Mouse (Mus musculus): ENCODE measurements around the gene Plekha5. TPM values are rescaled to one million over a fixed set of nuclear protein-coding genes. Genes with fewer than 3 reads are reported as not detected.
A peak's percentile ranks its signal among the peaks of the same experiment; 100 is the strongest.
"Not testable (repeated sequence)": the region's sequence is repeated elsewhere in the genome, so short reads cannot be mapped to it uniquely, and the experiment has no call there.

The Plekha5 gene
- total RNA-seq, 1 experiment = 26.1 TPM

- in situ Hi-C loops (cut with MboI; ENCODE audit: low sequenced_read_pairs in 2 of 2, unreplicated experiment in 2 of 2) = no loop called here
- Histone ChIP-seq H3K9ac (ENCODE audit: insufficient read depth, low read depth, low read length, poor library complexity, severe bottlenecking) (peak overlapping the region; percentile 38; the same call in 1 of the 2 replicates), H3K9me3 (ENCODE audit: control insufficient read depth, insufficient read depth, low read depth, low read length) (no peaks in the 10 kb centered on the region), H3K4me1 (ENCODE audit: control insufficient read depth in 2 of 2, insufficient read depth in 2 of 2, low read length in 2 of 2, poor library complexity in 1 of 2) (peaks cover 3 to 4% of the 10 kb centered on the region in 2 experiments; a peak in 3 of 4 replicates), H3K27ac (ENCODE audit: insufficient read depth, low read depth, low read length, poor library complexity, severe bottlenecking) (no peak overlapping the region), H3K36me3 (ENCODE audit: control insufficient read depth, insufficient read depth, low read length, poor library complexity, severe bottlenecking) (no peaks in the 10 kb centered on the region; the same call in 1 of the 2 replicates), H3K4me3 (ENCODE audit: insufficient read depth in 1 of 2, low read depth in 1 of 2, low read length in 2 of 2, poor library complexity in 1 of 2, severe bottlenecking in 1 of 2) (peak overlapping the region; percentile 15 to 28; a peak in 2 of 4 replicates)
- no peak for DNase-seq (ENCODE audit: low read depth, low spot score)
- TF ChIP-seq ZNF384 (IDR thresholded peaks at IDR 0.05; ENCODE audit: low read depth, low read length) (no peak), ZC3H11A (IDR thresholded peaks at IDR 0.05; ENCODE audit: borderline replicate concordance, low read depth, low read length) (no peak), MAFK (IDR thresholded peaks at IDR 0.05; ENCODE audit: insufficient read depth, low read depth, low read length) (no peak), HCFC1 (IDR thresholded peaks at IDR 0.05; ENCODE audit: borderline replicate concordance, insufficient read depth, low read length) (no peak), CHD2 (IDR thresholded peaks at IDR 0.05; ENCODE audit: low read depth, low read length) (no peak)
These were observed 67.2 kb downstream of the Plekha5 start for GRCm38 (mm10) chr6:140490921-140491537.

- no peak for DNase-seq (ENCODE audit: low read depth, low spot score)
- no peak overlapping the region for H3K4me3 ChIP-seq (ENCODE audit: insufficient read depth in 1 of 2, low read depth in 1 of 2, low read length in 2 of 2, poor library complexity in 1 of 2, severe bottlenecking in 1 of 2)
- TF ChIP-seq MAFK (IDR thresholded peaks at IDR 0.05; ENCODE audit: insufficient read depth, low read depth, low read length) (no peak), HCFC1 (IDR thresholded peaks at IDR 0.05; ENCODE audit: borderline replicate concordance, insufficient read depth, low read length) (no peak), ZC3H11A (IDR thresholded peaks at IDR 0.05; ENCODE audit: borderline replicate concordance, low read depth, low read length) (no peak), CHD2 (IDR thresholded peaks at IDR 0.05; ENCODE audit: low read depth, low read length) (no peak), ZNF384 (IDR thresholded peaks at IDR 0.05; ENCODE audit: low read depth, low read length) (no peak)
- no peak overlapping the region for H3K27ac ChIP-seq (ENCODE audit: insufficient read depth, low read depth, low read length, poor library complexity, severe bottlenecking)
- no peak overlapping the region for H3K9ac ChIP-seq (ENCODE audit: insufficient read depth, low read depth, low read length, poor library complexity, severe bottlenecking)
- in situ Hi-C loops (cut with MboI; ENCODE audit: low sequenced_read_pairs in 2 of 2, unreplicated experiment in 2 of 2) = no loop called here
- no peaks in the 10 kb centered on the region for H3K9me3 ChIP-seq (ENCODE audit: control insufficient read depth, insufficient read depth, low read depth, low read length)
- peaks cover 3 to 4% of the 10 kb centered on the region in 2 experiments; a peak in 3 of 4 replicates for H3K4me1 ChIP-seq (ENCODE audit: control insufficient read depth in 2 of 2, insufficient read depth in 2 of 2, low read length in 2 of 2, poor library complexity in 1 of 2)
- no peaks in the 10 kb centered on the region; the same call in 1 of the 2 replicates for H3K36me3 ChIP-seq (ENCODE audit: control insufficient read depth, insufficient read depth, low read length, poor library complexity, severe bottlenecking)
These were observed 68.2 kb downstream of the Plekha5 start for GRCm38 (mm10) chr6:140492043-140492442.

- H3K4me1 ChIP-seq (ENCODE audit: control insufficient read depth in 2 of 2, insufficient read depth in 2 of 2, low read length in 2 of 2, poor library complexity in 1 of 2) = peaks cover 3 to 6% of the 10 kb centered on the region in 2 experiments; a peak in 3 of 4 replicates
- no peaks in the 10 kb centered on the region; the same call in 1 of the 2 replicates for H3K36me3 ChIP-seq (ENCODE audit: control insufficient read depth, insufficient read depth, low read length, poor library complexity, severe bottlenecking)
- TF ChIP-seq HCFC1 (IDR thresholded peaks at IDR 0.05; ENCODE audit: borderline replicate concordance, insufficient read depth, low read length) (no peak), ZNF384 (IDR thresholded peaks at IDR 0.05; ENCODE audit: low read depth, low read length) (no peak), MAFK (IDR thresholded peaks at IDR 0.05; ENCODE audit: insufficient read depth, low read depth, low read length) (no peak), CHD2 (IDR thresholded peaks at IDR 0.05; ENCODE audit: low read depth, low read length) (no peak), ZC3H11A (IDR thresholded peaks at IDR 0.05; ENCODE audit: borderline replicate concordance, low read depth, low read length) (no peak)
- in situ Hi-C loops (cut with MboI; ENCODE audit: low sequenced_read_pairs in 2 of 2, unreplicated experiment in 2 of 2) = no loop called here
- H3K27ac ChIP-seq (ENCODE audit: insufficient read depth, low read depth, low read length, poor library complexity, severe bottlenecking) = no peak overlapping the region
- DNase-seq (ENCODE audit: low read depth, low spot score) = no peak
- no peaks in the 10 kb centered on the region for H3K9me3 ChIP-seq (ENCODE audit: control insufficient read depth, insufficient read depth, low read depth, low read length)
- no peak overlapping the region for H3K9ac ChIP-seq (ENCODE audit: insufficient read depth, low read depth, low read length, poor library complexity, severe bottlenecking)
- no peak overlapping the region for H3K4me3 ChIP-seq (ENCODE audit: insufficient read depth in 1 of 2, low read depth in 1 of 2, low read length in 2 of 2, poor library complexity in 1 of 2, severe bottlenecking in 1 of 2)
These were observed 74.2 kb downstream of the Plekha5 start for GRCm38 (mm10) chr6:140498074-140498473.

- H3K36me3 ChIP-seq (ENCODE audit: control insufficient read depth, insufficient read depth, low read length, poor library complexity, severe bottlenecking) = no peaks in the 10 kb centered on the region; the same call in 1 of the 2 replicates
- no peak for DNase-seq (ENCODE audit: low read depth, low spot score)
- no peak overlapping the region for H3K4me3 ChIP-seq (ENCODE audit: insufficient read depth in 1 of 2, low read depth in 1 of 2, low read length in 2 of 2, poor library complexity in 1 of 2, severe bottlenecking in 1 of 2)
- H3K9me3 ChIP-seq (ENCODE audit: control insufficient read depth, insufficient read depth, low read depth, low read length) = no peaks in the 10 kb centered on the region
- no peak overlapping the region for H3K27ac ChIP-seq (ENCODE audit: insufficient read depth, low read depth, low read length, poor library complexity, severe bottlenecking)
- in situ Hi-C loops (cut with MboI; ENCODE audit: low sequenced_read_pairs in 2 of 2, unreplicated experiment in 2 of 2) = no loop called here
- H3K4me1 ChIP-seq (ENCODE audit: control insufficient read depth in 2 of 2, insufficient read depth in 2 of 2, low read length in 2 of 2, poor library complexity in 1 of 2) = peaks cover 3 to 6% of the 10 kb centered on the region in 2 experiments; a peak in 3 of 4 replicates
- no peak overlapping the region for H3K9ac ChIP-seq (ENCODE audit: insufficient read depth, low read depth, low read length, poor library complexity, severe bottlenecking)
- TF ChIP-seq ZNF384 (IDR thresholded peaks at IDR 0.05; ENCODE audit: low read depth, low read length) (no peak), MAFK (IDR thresholded peaks at IDR 0.05; ENCODE audit: insufficient read depth, low read depth, low read length) (no peak), CHD2 (IDR thresholded peaks at IDR 0.05; ENCODE audit: low read depth, low read length) (no peak), ZC3H11A (IDR thresholded peaks at IDR 0.05; ENCODE audit: borderline replicate concordance, low read depth, low read length) (no peak), HCFC1 (IDR thresholded peaks at IDR 0.05; ENCODE audit: borderline replicate concordance, insufficient read depth, low read length) (no peak)
These were observed 75.1 kb downstream of the Plekha5 start for GRCm38 (mm10) chr6:140498958-140499357.

- DNase-seq (ENCODE audit: low read depth, low spot score); H3K4me1 ChIP-seq (ENCODE audit: control insufficient read depth in 2 of 2, insufficient read depth in 2 of 2, low read length in 2 of 2, poor library complexity in 1 of 2); H3K27ac ChIP-seq (ENCODE audit: insufficient read depth, low read depth, low read length, poor library complexity, severe bottlenecking); H3K36me3 ChIP-seq (ENCODE audit: control insufficient read depth, insufficient read depth, low read length, poor library complexity, severe bottlenecking); H3K9ac ChIP-seq (ENCODE audit: insufficient read depth, low read depth, low read length, poor library complexity, severe bottlenecking); H3K4me3 ChIP-seq (ENCODE audit: insufficient read depth in 1 of 2, low read depth in 1 of 2, low read length in 2 of 2, poor library complexity in 1 of 2, severe bottlenecking in 1 of 2); H3K9me3 ChIP-seq (ENCODE audit: control insufficient read depth, insufficient read depth, low read depth, low read length); in situ Hi-C loops (cut with MboI; ENCODE audit: low sequenced_read_pairs in 2 of 2, unreplicated experiment in 2 of 2): not testable (repeated sequence)
These were observed 77.0 kb downstream of the Plekha5 start for GRCm38 (mm10) chr6:140500829-140501228.

Data from ES-E14 (cell line).